Mouse (Mus musculus): ENCODE results near the gene Tspan15.

GRCm38 (mm10) chr10:62239270-62239669, 8.2 kb upstream of the Tspan15 start:
- TF ChIP-seq CTCF (IDR thresholded peaks at IDR 0.05; ENCODE audit: extremely low read depth, insufficient read length, insufficient replicate concordance, low read depth, low read length) (no peak), POLR2A (IDR thresholded peaks at IDR 0.05; ENCODE audit: low read depth, low read length) (no peak)

Measured in small intestine, adult 2 months (tissue).